Mouse (Mus musculus) ES-E14 (cell line): ENCODE data around the gene Lingo3.

ENCODE experiments used
- CHD2 ChIP-seq: IDR thresholded peaks from 2 replicates; pipeline ENCODE4 v1.6.1; 2014; ENCODE audit warnings: mild to moderate bottlenecking, low read depth, low read length, inconsistent platforms
- HCFC1 ChIP-seq: IDR thresholded peaks from 2 replicates; pipeline ENCODE4 v1.6.1; 2012; ENCODE audit warnings: low read length, inconsistent platforms, borderline replicate concordance; ENCODE audit not compliant: insufficient read depth
- MAFK ChIP-seq: IDR thresholded peaks from 2 replicates; pipeline ENCODE4 v1.6.1; 2014; ENCODE audit warnings: mild to moderate bottlenecking, low read depth, low read length, inconsistent platforms; ENCODE audit not compliant: insufficient read depth
- ZC3H11A ChIP-seq: IDR thresholded peaks from 2 replicates; pipeline ENCODE4 v1.6.1; 2012; ENCODE audit warnings: low read depth, mild to moderate bottlenecking, inconsistent platforms, low read length, borderline replicate concordance
- ZNF384 ChIP-seq: IDR thresholded peaks from 2 replicates; pipeline ENCODE4 v1.6.1; 2012; ENCODE audit warnings: low read depth, low read length, inconsistent platforms

DNA sequence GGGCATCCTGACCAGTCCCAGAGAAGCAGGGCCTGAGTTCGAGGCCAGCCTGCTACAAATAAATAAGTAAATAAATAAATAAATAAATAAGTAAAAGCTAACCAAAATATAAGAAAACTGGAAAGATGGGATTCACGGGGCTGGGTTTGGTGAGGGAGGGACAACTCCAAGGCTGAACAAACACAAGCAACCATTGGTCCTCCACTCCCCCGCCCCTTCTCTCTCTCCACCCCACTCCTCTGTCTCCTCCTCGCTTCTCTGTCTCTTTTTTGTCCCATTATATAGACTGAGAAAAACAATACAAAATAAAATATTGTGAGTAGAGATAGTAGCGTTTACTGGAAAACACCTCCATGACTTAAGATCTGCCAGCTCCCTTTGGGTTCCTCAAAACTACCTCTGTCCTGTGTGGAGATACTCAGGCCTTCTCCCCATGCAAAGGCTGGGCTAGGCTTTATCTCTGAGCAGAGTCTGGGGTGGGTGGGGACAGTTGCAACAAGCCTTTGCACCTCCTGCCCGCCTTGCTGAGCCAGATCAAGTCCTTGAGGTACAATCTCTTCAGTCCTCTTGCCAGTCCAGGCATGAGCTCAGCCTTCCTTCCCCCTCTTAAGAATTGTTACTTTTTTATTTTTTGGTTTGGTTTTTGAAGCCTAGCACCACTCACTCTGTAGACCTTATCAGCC is 25.1 kb downstream of the Lingo3 start:
- no peak for TF ChIP-seq HCFC1
- no peak for TF ChIP-seq ZNF384
- no peak for TF ChIP-seq CHD2
- no peak for TF ChIP-seq MAFK
- TF ChIP-seq ZC3H11A, result no peak
